In the genomic region with DNA sequence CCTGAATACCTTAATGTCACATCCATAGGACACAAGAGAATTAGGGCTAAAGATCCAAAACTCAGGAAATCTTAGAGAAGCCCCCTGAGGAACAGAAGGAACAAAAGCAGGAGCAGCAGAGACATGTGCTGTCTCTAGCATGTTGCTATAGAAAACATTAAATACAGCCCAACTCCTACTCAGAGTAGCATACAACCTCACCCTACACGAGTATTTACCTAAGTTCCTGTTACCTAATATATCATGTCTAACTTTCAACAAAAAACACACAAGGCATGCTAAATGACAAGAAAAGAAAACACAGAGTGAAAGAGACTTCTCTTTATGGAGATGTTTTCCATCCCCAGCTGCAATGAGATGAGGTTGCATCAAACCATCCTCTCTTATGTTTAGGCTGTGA, we compare ENCODE assay signal across 22 mouse cellular contexts.
DNase-seq lines count a peak whose midpoint lies in the region; ATAC-seq and TF ChIP-seq lines count a peak whose summit lies in the region.
"Had no signal": no experiment of that assay in that cellular context is flagged by ENCODE, and none has a peak within 500 bp of the region (broad histone marks: within the 10 kb centered on the region; RNA-seq: fewer than 3 reads in every experiment).

No protein-coding gene starts in this region.

- H3K36me3 ChIP-seq in kidney, embryonic 14.5 days (ENCODE audit: control insufficient read depth, insufficient read depth, low read length): no peaks in the 10 kb centered on the region
- H3K36me3 ChIP-seq in kidney, embryonic 15.5 days: no peaks in the 10 kb centered on the region
- H3K36me3 ChIP-seq in kidney, embryonic 16.5 days (ENCODE audit: insufficient read depth, low read length): no peaks in the 10 kb centered on the region
- H3K36me3 ChIP-seq in kidney, postnatal 0 days (ENCODE audit: insufficient read depth, low read length): no peaks in the 10 kb centered on the region
- H3K36me3 ChIP-seq: G1E had no signal

- no peak for DNase-seq in kidney, postnatal 25 days
- no peak for DNase-seq in kidney, adult 9 months
- no peak for DNase-seq in kidney, adult 18-20 months
- DNase-seq in kidney, postnatal 0 days (ENCODE audit: low spot score): peak; percentile 10
- DNase-seq in kidney, adult 11 months: no peak
- DNase-seq: adrenal gland, adult 2 months; adrenal gland, adult 8-10 months; adrenal gland, postnatal 10 days; adrenal gland, postnatal 14 days; adrenal gland, postnatal 25 days; adrenal gland, postnatal 36 days; B cell, adult 2 months; cerebellum, adult 11 months; cerebellum, adult 11-12 months had no signal

- H3K9me3 ChIP-seq in kidney, embryonic 14.5 days (ENCODE audit: control insufficient read depth, low read length): no peaks in the 10 kb centered on the region
- H3K9me3 ChIP-seq in kidney, embryonic 15.5 days (replicated peaks): no peaks in the 10 kb centered on the region
- no peaks in the 10 kb centered on the region for H3K9me3 ChIP-seq in kidney, embryonic 16.5 days (ENCODE audit: low read length)
- no peaks in the 10 kb centered on the region for H3K9me3 ChIP-seq in kidney, postnatal 0 days (replicated peaks; ENCODE audit: low read length)
- H3K9me3 ChIP-seq: G1E had no signal

- H3K4me2 ChIP-seq in kidney, embryonic 14.5 days (replicated peaks; ENCODE audit: low read depth, low read length): no peak overlapping the region
- H3K4me2 ChIP-seq in kidney, embryonic 15.5 days: no peak overlapping the region
- no peak overlapping the region for H3K4me2 ChIP-seq in kidney, embryonic 16.5 days (replicated peaks; ENCODE audit: low read depth, low read length)
- H3K4me2 ChIP-seq in kidney, postnatal 0 days (ENCODE audit: low read length): no peak overlapping the region

- H3K27ac ChIP-seq in kidney, embryonic 14.5 days (ENCODE audit: low read depth, low read length): no peak overlapping the region
- no peak overlapping the region for H3K27ac ChIP-seq in kidney, embryonic 15.5 days
- H3K27ac ChIP-seq in kidney, embryonic 16.5 days (ENCODE audit: low read length): no peak overlapping the region
- H3K27ac ChIP-seq in kidney, postnatal 0 days: no peak overlapping the region

- ATAC-seq in kidney, embryonic 14.5 days (ENCODE audit: low FRiP score, low TSS enrichment): peak; percentile 72; the same call in 1 of the 2 replicates
- peak; percentile 70 for ATAC-seq in kidney, embryonic 15.5 days (replicated peaks; ENCODE audit: low FRiP score)
- 0 out of 2 replicates have a peak, but pooled peaks have one; percentile 42 for ATAC-seq in kidney, embryonic 16.5 days (ENCODE audit: low FRiP score, low TSS enrichment)
- no peak for ATAC-seq in kidney, postnatal 0 days (replicated peaks; ENCODE audit: low FRiP score, low read depth)
- ATAC-seq: activated CD4-positive, CD25-positive, alpha-beta regulatory T cell, adult 4 months; CD4-positive, CD25-positive, alpha-beta regulatory T cell, adult 4 months; Patski had no signal

- H3K4me3 ChIP-seq in kidney, embryonic 14.5 days (ENCODE audit: low read length): no peak overlapping the region
- H3K4me3 ChIP-seq in kidney, embryonic 15.5 days (replicated peaks): no peak overlapping the region
- H3K4me3 ChIP-seq in kidney, embryonic 16.5 days (ENCODE audit: low read length): no peak overlapping the region
- H3K4me3 ChIP-seq in kidney, postnatal 0 days (replicated peaks; ENCODE audit: low read depth, low read length): no peak overlapping the region

- no peaks in the 10 kb centered on the region for H3K4me1 ChIP-seq in kidney, embryonic 14.5 days (ENCODE audit: control insufficient read depth, insufficient read depth, low read length)
- no peaks in the 10 kb centered on the region for H3K4me1 ChIP-seq in kidney, embryonic 15.5 days
- H3K4me1 ChIP-seq in kidney, embryonic 16.5 days (ENCODE audit: insufficient read depth, low read length): no peaks in the 10 kb centered on the region
- no peaks in the 10 kb centered on the region for H3K4me1 ChIP-seq in kidney, postnatal 0 days (replicated peaks; ENCODE audit: insufficient read depth, low read length)

- H3K9ac ChIP-seq in kidney, embryonic 14.5 days (ENCODE audit: low read depth, low read length): no peak overlapping the region
- H3K9ac ChIP-seq in kidney, embryonic 15.5 days: no peak overlapping the region
- no peak overlapping the region for H3K9ac ChIP-seq in kidney, embryonic 16.5 days (replicated peaks; ENCODE audit: low read length)
- H3K9ac ChIP-seq in kidney, postnatal 0 days (ENCODE audit: low read depth, low read length): no peak overlapping the region

- WGBS in kidney, embryonic 14.5 days: 28% methylated on average over 1 of the region's 1 CpGs
- 6% methylated on average over 1 of the region's 1 CpGs for WGBS in kidney, embryonic 15.5 days
- 12% methylated on average over 1 of the region's 1 CpGs for WGBS in kidney, embryonic 16.5 days
- WGBS in kidney, postnatal 0 days: 30% methylated on average over 1 of the region's 1 CpGs

- no peaks in the 10 kb centered on the region for H3K27me3 ChIP-seq in kidney, embryonic 14.5 days (ENCODE audit: control insufficient read depth, insufficient read depth, low read length)
- no peaks in the 10 kb centered on the region for H3K27me3 ChIP-seq in kidney, embryonic 15.5 days
- H3K27me3 ChIP-seq in kidney, embryonic 16.5 days (ENCODE audit: insufficient read depth, low read length): no peaks in the 10 kb centered on the region
- no peaks in the 10 kb centered on the region for H3K27me3 ChIP-seq in kidney, postnatal 0 days (ENCODE audit: insufficient read depth, low read length)
- H3K27me3 ChIP-seq: CH12.LX, Patski had no signal

- no peak for TF ChIP-seq CTCF in kidney, postnatal 0 days (IDR thresholded peaks at IDR 0.05; ENCODE audit: low read depth)
